Mouse (Mus musculus) C2C12 (cell line): ENCODE data around the gene Zfp365. TPM values are rescaled to one million over a fixed set of nuclear protein-coding genes. Genes with fewer than 3 reads are reported as not detected.

Experiments used
- H3K27me3 ChIP-seq: one replicate; pipeline ENCODE4 v1.6.1; 2011; ENCODE audit not compliant: control insufficient read depth, insufficient read depth, insufficient read length
- H3K36me3 ChIP-seq: one replicate; pipeline ENCODE4 v1.6.1; 2011; ENCODE audit not compliant: control insufficient read depth, insufficient read depth
- H3K4me3 ChIP-seq: one replicate; pipeline ENCODE4 v1.5.1; 2011; ENCODE audit warnings: mild to moderate bottlenecking, control low read depth; ENCODE audit not compliant: poor library complexity, insufficient read depth, severe bottlenecking
- H3K79me2 ChIP-seq: one replicate; pipeline ENCODE4 v1.6.1; 2011; ENCODE audit not compliant: control insufficient read depth, insufficient read depth
- H3K79me3 ChIP-seq: one replicate; pipeline ENCODE4 v1.6.1; 2011; ENCODE audit warnings: low read depth, control low read depth
- H3ac ChIP-seq: one replicate; pipeline ENCODE3; 2011; ENCODE audit warnings: low read depth; ENCODE audit not compliant: control insufficient read depth, insufficient read length
- CEBPB ChIP-seq: IDR thresholded peaks from one replicate; pipeline ENCODE4 v1.6.1; 2011; ENCODE audit warnings: low read depth, mild to moderate bottlenecking, control low read depth, moderate library complexity
- CTCF ChIP-seq: IDR thresholded peaks from one replicate; pipeline ENCODE4 v1.5.1; 2011; ENCODE audit not compliant: control insufficient read depth, insufficient read depth, insufficient read length
- FOSL1 ChIP-seq: IDR thresholded peaks from one replicate; pipeline ENCODE4 v1.8.0; 2011; ENCODE audit warnings: mild to moderate bottlenecking, low read length; ENCODE audit not compliant: poor library complexity, insufficient read depth, severe bottlenecking
- MAX ChIP-seq: IDR thresholded peaks from one replicate; pipeline ENCODE4 v1.6.1; 2011; ENCODE audit warnings: mild to moderate bottlenecking, control low read depth
- MYOD1 ChIP-seq: IDR thresholded peaks from one replicate; pipeline ENCODE4 v1.6.1; 2011; ENCODE audit warnings: low read depth; ENCODE audit not compliant: control insufficient read depth, insufficient read length
- MYOG ChIP-seq: IDR thresholded peaks from one replicate; pipeline ENCODE4 v1.6.1; 2011; ENCODE audit not compliant: control insufficient read depth, insufficient read length; ENCODE audit errors: extremely low read depth
- USF1 ChIP-seq: IDR thresholded peaks from one replicate; pipeline ENCODE4 v1.6.1; 2011; ENCODE audit warnings: low read depth, mild to moderate bottlenecking, control low read depth, moderate library complexity
- long read RNA-seq, 2 experiments: library from polyadenylated mRNA; unstranded; transcript quantifications; one replicate each; pipeline ENCODE4 v2.0.0; 2019 to 2020
- polyA plus RNA-seq: library from polyadenylated mRNA; unstranded; fragments of >200 nt; fragmentation: generic; extraction: Trizol; gene quantifications from one replicate; pipeline ENCODE4 v1.2.1, GENCODE M21; 2012; ENCODE audit warnings: missing spikeins

Zfp365 gene
- polyA plus RNA-seq: 14.1 TPM
- long read RNA-seq, experiment 1, full-length matches to known transcripts: 6 of 7 reads
- long read RNA-seq, experiment 1, partial matches to known transcripts: 0 of 7 reads
- long read RNA-seq, experiment 1, other reads (novel, unspliced or antisense): 1 of 7 reads
- long read RNA-seq, experiment 2, full-length matches to known transcripts: 170 of 187 reads
- long read RNA-seq, experiment 2, partial matches to known transcripts: 5 of 187 reads
- long read RNA-seq, experiment 2, other reads (novel, unspliced or antisense): 12 of 187 reads

DNA sequence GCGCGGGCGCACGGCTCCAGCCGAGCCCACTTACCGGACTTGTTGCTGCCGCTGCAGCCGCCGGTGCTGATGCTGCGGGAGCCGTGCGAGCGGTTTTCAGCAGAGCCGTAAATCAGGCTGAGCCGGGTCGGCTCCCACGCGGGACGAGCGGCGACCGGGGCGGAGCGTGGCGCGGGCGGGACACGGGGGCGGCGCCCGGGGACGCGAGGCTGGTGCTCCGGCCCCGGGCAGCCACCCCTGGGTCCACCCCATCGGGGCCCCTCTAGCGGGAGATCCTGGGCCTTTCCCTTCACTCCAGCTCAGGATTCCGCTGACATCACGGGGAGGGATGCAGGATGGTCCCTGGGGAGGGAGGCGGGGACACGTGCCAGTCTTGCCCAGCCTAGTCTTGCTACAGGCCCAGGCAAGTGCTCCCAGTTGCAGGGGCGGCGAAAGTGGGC, at the start of gene Zfp365:
Gene Zfp365, minus strand, starts transcription at position 326 of the 440 bp plus-strand sequence.
- Histone ChIP-seq H3K36me3 (peaks cover 27% of the 10 kb centered on the region), H3K27me3 (no peaks in the 10 kb centered on the region), H3K79me3 (peaks cover 22% of the 10 kb centered on the region), H3K79me2 (peaks cover 49% of the 10 kb centered on the region), H3ac (peak within 1 kb of the TSS; percentile 98), H3K4me3 (peak within 1 kb of the TSS; percentile 90)
- TF ChIP-seq USF1 (peak; percentile 87), MYOG (no peak), CEBPB (no peak), FOSL1 (no peak), MYOD1 (no peak), MAX (peak; percentile 91), CTCF (no peak)

DNA sequence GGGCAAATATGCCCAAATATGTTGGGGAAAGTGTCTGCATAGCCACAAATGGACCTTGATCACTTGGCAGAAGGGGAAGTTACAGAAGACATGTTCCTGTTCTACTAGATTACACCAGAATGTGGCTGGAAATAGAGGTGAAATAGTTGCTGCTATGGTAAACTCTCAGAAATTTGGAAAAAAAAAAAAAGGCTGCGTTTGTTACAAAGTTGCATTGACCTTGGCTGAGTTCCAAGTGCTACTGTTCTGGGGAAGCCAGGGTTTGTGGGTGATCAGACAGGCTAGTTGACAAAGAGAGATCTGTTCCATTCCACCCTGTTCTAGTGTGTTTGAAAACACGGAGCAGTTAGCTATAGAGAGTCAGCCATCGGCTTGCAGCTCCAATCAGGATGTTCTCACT, 47.5 kb upstream of the Zfp365 start:
- TF ChIP-seq USF1 (no peak), FOSL1 (no peak), CEBPB (no peak), CTCF (no peak), MYOG (no peak), MAX (no peak), MYOD1 (no peak)
- H3K79me3 ChIP-seq: no peaks in the 10 kb centered on the region
- no peaks in the 10 kb centered on the region for H3K79me2 ChIP-seq
- no peaks in the 10 kb centered on the region for H3K36me3 ChIP-seq
- no peak overlapping the region for H3ac ChIP-seq
- H3K27me3 ChIP-seq: no peaks in the 10 kb centered on the region
- H3K4me3 ChIP-seq: no peak overlapping the region

DNA sequence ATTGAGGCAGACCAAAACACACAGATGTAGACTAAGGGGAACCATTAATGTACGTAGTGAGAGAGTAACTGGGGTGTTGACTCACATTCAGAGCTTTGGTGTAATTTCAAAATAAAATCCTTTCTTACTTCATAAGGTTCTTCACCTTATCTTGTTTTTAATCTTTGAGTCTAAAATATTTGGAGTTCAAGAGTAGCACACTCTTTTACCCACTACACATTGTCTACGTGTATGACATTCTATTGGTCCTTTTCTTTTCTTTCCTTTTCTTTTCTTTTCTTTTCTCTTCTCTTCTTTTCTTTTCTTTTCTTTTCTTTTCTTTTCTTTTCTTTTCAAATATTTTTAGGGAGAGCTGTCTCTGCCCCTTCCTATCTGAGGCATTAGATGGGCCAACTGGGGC, 43.5 kb upstream of the Zfp365 start:
- Histone ChIP-seq H3K4me3 (no peak overlapping the region), H3ac (no peak overlapping the region), H3K36me3 (no peaks in the 10 kb centered on the region), H3K27me3 (no peaks in the 10 kb centered on the region), H3K79me3 (no peaks in the 10 kb centered on the region), H3K79me2 (no peaks in the 10 kb centered on the region)
- TF ChIP-seq USF1 (no peak), CEBPB (no peak), MYOD1 (no peak), FOSL1 (no peak), CTCF (no peak), MYOG (no peak), MAX (no peak)

DNA sequence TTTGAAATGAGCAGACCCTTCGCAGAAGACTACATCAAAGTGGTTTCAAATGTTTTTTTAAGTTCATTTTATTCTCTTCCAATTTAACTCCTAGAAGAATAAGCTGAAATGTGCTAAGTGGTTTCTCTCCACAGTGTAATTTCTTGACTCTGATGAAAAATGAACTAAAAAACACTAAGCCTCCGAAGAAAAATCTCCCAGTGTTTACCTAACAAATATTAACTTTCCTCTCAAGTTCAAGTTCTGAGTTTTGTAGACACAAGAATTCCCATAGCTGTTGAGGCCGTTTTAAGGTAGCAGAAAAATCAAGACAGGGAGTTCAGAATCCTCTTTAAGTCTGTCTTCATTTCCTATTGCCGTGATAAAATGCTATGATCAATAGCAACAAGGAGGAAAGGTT, 39.2 kb upstream of the Zfp365 start:
- no peaks in the 10 kb centered on the region for H3K36me3 ChIP-seq
- H3K4me3 ChIP-seq: no peak overlapping the region
- no peaks in the 10 kb centered on the region for H3K27me3 ChIP-seq
- no peaks in the 10 kb centered on the region for H3K79me2 ChIP-seq
- no peaks in the 10 kb centered on the region for H3K79me3 ChIP-seq
- H3ac ChIP-seq: no peak overlapping the region
- TF ChIP-seq CTCF: no peak
- no peak for TF ChIP-seq MAX
- TF ChIP-seq FOSL1: no peak
- TF ChIP-seq MYOD1: no peak
- TF ChIP-seq CEBPB: no peak
- TF ChIP-seq USF1: no peak
- TF ChIP-seq MYOG: no peak

DNA sequence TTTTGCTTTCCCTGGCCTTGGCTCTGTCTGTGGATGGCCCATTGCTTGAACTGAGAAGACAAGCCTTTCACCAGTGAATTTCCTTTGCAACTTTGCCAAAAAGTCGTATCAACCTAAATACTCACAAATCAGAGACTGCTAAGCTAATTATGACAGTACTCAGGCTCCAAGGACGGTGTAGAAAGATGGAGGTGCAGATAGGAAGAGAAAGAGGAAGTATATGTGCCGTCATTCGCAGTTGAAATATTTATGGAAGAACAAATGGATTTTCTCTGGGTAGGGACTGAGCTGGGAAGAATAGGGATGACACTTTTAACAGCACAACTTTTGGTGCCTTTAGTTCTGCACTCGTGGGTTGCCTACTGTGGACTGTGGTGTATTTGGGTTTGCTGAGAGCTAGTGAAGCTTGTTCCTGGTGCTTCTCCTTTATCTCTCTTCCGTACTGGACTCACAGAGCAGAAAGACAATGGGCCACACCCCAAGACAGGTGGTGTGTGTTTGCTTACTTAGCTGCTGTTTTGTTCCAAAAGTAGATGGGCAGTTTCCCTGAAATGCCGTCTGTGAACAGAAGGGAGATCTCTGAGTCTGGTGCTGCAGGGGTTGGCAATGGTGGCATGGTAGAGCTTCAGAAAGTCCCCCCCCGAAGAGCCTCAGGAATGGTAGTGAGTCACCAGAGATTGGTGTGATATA, 37.7 kb upstream of the Zfp365 start:
- TF ChIP-seq CEBPB (no peak), MYOD1 (no peak), FOSL1 (no peak), CTCF (no peak), USF1 (no peak), MAX (no peak), MYOG (no peak)
- Histone ChIP-seq H3K79me3 (no peaks in the 10 kb centered on the region), H3K27me3 (no peaks in the 10 kb centered on the region), H3K4me3 (no peak overlapping the region), H3ac (no peak overlapping the region), H3K36me3 (no peaks in the 10 kb centered on the region), H3K79me2 (no peaks in the 10 kb centered on the region)
